Mouse (Mus musculus): ENCODE data around the gene Gli2. TPM values are rescaled to one million over a fixed set of nuclear protein-coding genes. Genes with fewer than 3 reads are reported as not detected.

Gene Gli2
- 0.12 and 0.15 TPM in 2 replicates for polyA plus RNA-seq (2012; rRNA removed)

DNA sequence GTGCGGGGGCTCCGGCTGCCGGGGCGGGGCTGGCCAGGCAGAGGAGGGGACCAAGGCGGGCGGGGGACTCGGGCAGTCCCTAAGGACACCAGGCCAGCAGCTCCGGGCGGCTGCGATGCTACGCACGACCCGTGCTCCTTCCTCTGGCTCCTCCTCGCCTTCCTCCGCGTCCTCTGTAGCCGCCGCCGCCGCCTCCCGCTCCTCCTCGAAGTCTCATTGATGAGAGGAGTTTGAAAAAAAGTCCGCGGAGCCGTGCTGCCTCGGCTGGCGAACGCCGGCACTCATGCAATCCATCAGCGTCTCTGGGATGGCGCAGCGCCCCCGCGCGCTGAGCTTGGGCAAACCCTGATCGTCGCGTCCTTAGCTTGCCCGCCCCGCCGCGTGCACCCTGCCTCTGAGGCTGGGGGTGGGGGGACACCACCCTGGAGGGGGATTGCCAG is at the start of gene Gli2:
Gene Gli2, minus strand, starts transcription at position 218 of the 440 bp plus-strand sequence.

